Mouse (Mus musculus) lung, embryonic 16.5 days (tissue): ENCODE measurements around the gene Idnk. TPM values are rescaled to one million over a fixed set of nuclear protein-coding genes. Genes with fewer than 3 reads are reported as not detected.
A peak's percentile ranks its signal among the peaks of the same experiment; 100 is the strongest.

Experiments
- ATAC-seq: fragments of 200-750 bp; cut with Nextera tagmentation; 2 replicates; pipeline ENCODE4 v1.8.0; 2017; ENCODE audit warnings: low read depth, mild to moderate bottlenecking, moderate library complexity
- H3K27ac ChIP-seq: fragments of 300-500 bp; sonication (generic); 2 replicates; pipeline ENCODE4 v1.5.1; 2014; ENCODE audit warnings: mild to moderate bottlenecking, control low read depth, low read length
- H3K27me3 ChIP-seq: fragments of 300-500 bp; sonication (generic); 2 replicates; pipeline ENCODE4 v1.6.1; 2014; ENCODE audit warnings: low read depth, low read length, mixed read lengths; ENCODE audit not compliant: control insufficient read depth, insufficient read depth
- H3K36me3 ChIP-seq: fragments of 300-500 bp; sonication (generic); 2 replicates; pipeline ENCODE4 v1.6.1; 2014; ENCODE audit warnings: low read length; ENCODE audit not compliant: control insufficient read depth, insufficient read depth
- H3K4me1 ChIP-seq: fragments of 300-500 bp; sonication (generic); replicated peaks from 2 replicates; pipeline ENCODE4 v1.6.1; 2014; ENCODE audit warnings: low read length, mixed read lengths; ENCODE audit not compliant: control insufficient read depth, insufficient read depth
- H3K4me2 ChIP-seq: fragments of 300-500 bp; sonication (generic); 2 replicates; pipeline ENCODE4 v1.6.1; 2014; ENCODE audit warnings: low read depth, low read length, control low read depth
- H3K4me3 ChIP-seq: fragments of 300-500 bp; sonication (generic); 2 replicates; pipeline ENCODE4 v1.5.1; 2014; ENCODE audit warnings: mild to moderate bottlenecking, low read length, control low read depth
- H3K9ac ChIP-seq: fragments of 300-500 bp; sonication (generic); 2 replicates; pipeline ENCODE4 v1.6.1; 2014; ENCODE audit warnings: low read length, control low read depth
- H3K9me3 ChIP-seq: fragments of 300-500 bp; sonication (generic); 2 replicates; pipeline ENCODE4 v1.6.1; 2016; ENCODE audit warnings: low read length; ENCODE audit not compliant: control insufficient read depth
- WGBS: fragments of 180-500 bp; shearing (Covaris S2); extraction: QIAGEN DNeasy Blood & Tissue Kit; methylation state at CpG from one replicate; pipeline ENCODE4 v1.1.7; 2014; 5-methylcytosine and 5-hydroxymethylcytosine counted together
- polyA plus RNA-seq: library from polyadenylated mRNA; unstranded; fragments of >200 nt; fragmentation: Nextera tagmentation; extraction: Ambion mirVana; gene quantifications from 2 replicates; pipeline ENCODE4 v1.2.1, GENCODE M21; 2015

Idnk gene
- polyA plus RNA-seq, 1 experiment from 2014 or later, result 37.2 TPM

DNA sequence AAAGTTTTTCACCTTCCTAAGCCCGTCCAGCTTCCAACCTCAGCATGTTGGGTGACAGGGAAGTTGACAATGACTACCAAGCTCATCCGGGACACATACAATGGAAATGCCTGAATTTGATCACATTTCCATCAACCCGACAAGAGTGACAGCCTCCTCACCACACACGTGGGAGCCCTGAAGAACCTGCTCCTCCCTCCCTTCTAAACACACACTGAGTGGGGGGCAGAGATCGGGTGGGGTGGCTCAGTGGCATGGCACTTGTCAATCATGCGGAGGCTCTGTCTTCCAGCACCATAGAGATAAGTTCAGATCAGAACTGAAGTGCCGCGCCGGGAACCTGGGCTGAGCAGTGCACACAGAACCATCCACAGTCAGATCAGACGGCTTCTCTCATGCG, 7.0 kb upstream of the Idnk start:
- no peaks in the 10 kb centered on the region; the same call in 1 of the 2 replicates for H3K9me3 ChIP-seq
- H3K27me3 ChIP-seq, result no peaks in the 10 kb centered on the region
- H3K36me3 ChIP-seq, result no peaks in the 10 kb centered on the region
- no peak for ATAC-seq
- WGBS, result 72% methylated on average over 11 of the region's 11 CpGs
- peaks cover 2% of the 10 kb centered on the region; the same call in 1 of the 2 replicates for H3K4me1 ChIP-seq
- no peak overlapping the region for H3K4me2 ChIP-seq
- no peak overlapping the region for H3K27ac ChIP-seq
- H3K9ac ChIP-seq, result no peak overlapping the region
- H3K4me3 ChIP-seq, result no peak overlapping the region

GRCm38 (mm10) chr13:58156031-58156430, 1.4 kb upstream of the Idnk start:
- Histone ChIP-seq H3K36me3 (peaks cover 9% of the 10 kb centered on the region), H3K27me3 (no peaks in the 10 kb centered on the region), H3K9me3 (no peaks in the 10 kb centered on the region; the same call in 1 of the 2 replicates), H3K4me3 (no peak overlapping the region), H3K27ac (no peak overlapping the region), H3K4me1 (peaks cover 3% of the 10 kb centered on the region; the same call in 1 of the 2 replicates), H3K4me2 (no peak overlapping the region), H3K9ac (no peak overlapping the region)
- no peak for ATAC-seq
- WGBS, result 81% methylated on average over 2 of the region's 2 CpGs

DNA sequence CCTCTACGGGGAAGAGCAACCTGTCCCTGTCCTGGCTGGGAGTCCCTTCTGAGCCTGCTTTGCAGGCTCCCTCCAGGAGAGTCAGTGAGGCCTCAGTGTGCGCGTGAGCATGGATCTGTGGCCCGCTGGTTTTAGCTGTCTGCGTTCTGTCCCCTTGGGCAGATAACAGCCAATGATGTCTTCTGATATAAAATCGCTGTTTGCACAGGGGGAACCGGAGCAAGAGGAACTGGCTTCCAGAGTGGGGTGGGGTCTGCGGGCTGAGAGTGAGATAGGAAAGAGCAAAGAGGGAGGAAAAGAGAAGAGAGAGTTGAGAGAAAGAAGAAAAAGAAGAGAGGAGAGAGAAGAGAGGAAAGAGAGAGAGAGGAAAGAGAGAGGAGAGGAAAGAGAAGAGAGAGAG, 413 bp upstream of the Idnk start:
- Histone ChIP-seq H3K4me1 (peaks cover 3% of the 10 kb centered on the region; the same call in 1 of the 2 replicates), H3K9me3 (no peaks in the 10 kb centered on the region; the same call in 1 of the 2 replicates), H3K9ac (peak overlapping the region; percentile 71), H3K4me3 (peak overlapping the region; percentile 71), H3K27me3 (no peaks in the 10 kb centered on the region), H3K4me2 (peak overlapping the region; percentile 78), H3K36me3 (peaks cover 9% of the 10 kb centered on the region), H3K27ac (no peak overlapping the region)
- WGBS, result 15% methylated on average over 8 of the region's 8 CpGs
- ATAC-seq, result no peak; the same call in 1 of the 2 replicates

GRCm38 (mm10) chr13:58158099-58158912, 857 bp downstream of the Idnk start:
- peak overlapping the region; percentile 51 for H3K27ac ChIP-seq
- peak overlapping the region; percentile 78 for H3K4me2 ChIP-seq
- H3K27me3 ChIP-seq, result no peaks in the 10 kb centered on the region
- WGBS, result 5% methylated on average over 16 of the region's 16 CpGs
- peak overlapping the region; percentile 71 for H3K4me3 ChIP-seq
- peak; percentile 55; the same call in 1 of the 2 replicates for ATAC-seq
- no peaks in the 10 kb centered on the region; the same call in 1 of the 2 replicates for H3K9me3 ChIP-seq
- H3K36me3 ChIP-seq, result peaks cover 13% of the 10 kb centered on the region
- peak overlapping the region; percentile 71 for H3K9ac ChIP-seq
- H3K4me1 ChIP-seq, result peaks cover 3% of the 10 kb centered on the region; the same call in 1 of the 2 replicates

- no peaks in the 10 kb centered on the region for H3K9me3 ChIP-seq
- H3K36me3 ChIP-seq, result peaks cover 18% of the 10 kb centered on the region
- 91% methylated on average over 15 of the region's 15 CpGs for WGBS
- H3K9ac ChIP-seq, result no peak overlapping the region
- no peak overlapping the region for H3K27ac ChIP-seq
- H3K27me3 ChIP-seq, result no peaks in the 10 kb centered on the region
- ATAC-seq, result no peak
- peaks cover 3% of the 10 kb centered on the region; the same call in 1 of the 2 replicates for H3K4me1 ChIP-seq
- no peak overlapping the region for H3K4me3 ChIP-seq
- no peak overlapping the region for H3K4me2 ChIP-seq
Measured at GRCm38 (mm10) chr13:58160761-58161160, 3.3 kb downstream of the Idnk start.

DNA sequence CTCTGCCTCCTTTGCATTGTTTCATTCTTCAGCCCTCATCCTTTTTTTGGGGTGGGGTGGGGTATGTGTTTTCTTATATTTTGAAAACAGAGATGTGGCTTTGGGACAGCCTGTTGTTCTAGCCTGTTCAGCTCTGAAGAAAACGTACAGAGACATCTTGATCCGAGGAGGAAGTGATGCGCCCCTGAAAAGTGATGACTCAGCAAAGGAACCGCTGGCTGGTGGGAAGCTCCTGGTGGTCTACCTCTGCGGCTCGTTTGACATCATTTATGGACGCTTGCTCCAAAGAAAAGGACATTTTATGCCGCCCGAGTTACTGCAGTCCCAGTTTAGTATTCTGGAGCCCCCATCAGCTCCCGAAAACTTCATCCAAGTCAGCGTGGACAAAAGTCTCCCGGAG, 5.9 kb downstream of the Idnk start:
- WGBS, result 95% methylated on average over 12 of the region's 12 CpGs
- Histone ChIP-seq H3K4me3 (no peak overlapping the region), H3K27me3 (no peaks in the 10 kb centered on the region), H3K9ac (no peak overlapping the region), H3K27ac (no peak overlapping the region), H3K36me3 (peaks cover 18% of the 10 kb centered on the region), H3K9me3 (no peaks in the 10 kb centered on the region), H3K4me1 (no peaks in the 10 kb centered on the region), H3K4me2 (no peak overlapping the region)
- no peak for ATAC-seq

DNA sequence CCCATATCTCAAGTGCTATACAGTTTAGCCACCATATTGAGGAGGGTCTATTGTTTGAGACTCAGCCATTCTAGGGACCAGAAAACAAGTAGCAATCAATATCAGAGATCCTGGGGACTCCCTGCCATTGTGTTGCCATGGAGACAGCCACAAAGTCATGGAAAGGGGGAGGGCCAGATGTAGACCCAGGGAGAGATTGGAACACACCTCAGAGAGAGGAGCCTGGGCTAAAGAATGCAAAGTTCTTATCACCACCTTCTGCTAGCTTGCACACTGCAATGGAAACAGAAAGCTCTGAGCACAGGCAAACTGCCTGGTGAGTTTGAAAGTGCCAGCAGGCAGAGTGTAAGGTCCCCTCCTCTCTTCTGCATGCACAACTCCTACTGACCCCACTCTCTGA, 10.7 kb downstream of the Idnk start:
- no peak overlapping the region for H3K9ac ChIP-seq
- no peak for ATAC-seq
- no peaks in the 10 kb centered on the region for H3K4me1 ChIP-seq
- H3K4me3 ChIP-seq, result no peak overlapping the region
- H3K27me3 ChIP-seq, result no peaks in the 10 kb centered on the region
- H3K4me2 ChIP-seq, result no peak overlapping the region
- H3K27ac ChIP-seq, result no peak overlapping the region
- H3K36me3 ChIP-seq, result peaks cover 4% of the 10 kb centered on the region
- no peaks in the 10 kb centered on the region for H3K9me3 ChIP-seq

GRCm38 (mm10) chr13:58176105-58176504, 18.7 kb downstream of the Idnk start:
- WGBS, result 81% methylated on average over 3 of the region's 3 CpGs
- ATAC-seq, result no peak
- peaks cover 22% of the 10 kb centered on the region for H3K36me3 ChIP-seq

GRCm38 (mm10) chr13:58177511-58178208, 20.2 kb downstream of the Idnk start:
- no peaks in the 10 kb centered on the region for H3K4me1 ChIP-seq
- 92% methylated on average over 9 of the region's 9 CpGs for WGBS
- H3K4me2 ChIP-seq, result no peak overlapping the region
- no peaks in the 10 kb centered on the region for H3K27me3 ChIP-seq
- H3K4me3 ChIP-seq, result no peak overlapping the region
- H3K9me3 ChIP-seq, result no peaks in the 10 kb centered on the region
- H3K27ac ChIP-seq, result no peak overlapping the region
- no peak for ATAC-seq
- H3K9ac ChIP-seq, result no peak overlapping the region
- peaks cover 30% of the 10 kb centered on the region for H3K36me3 ChIP-seq

More at GRCm38 (mm10) chr13:58176105-58176504, 18.7 kb downstream of the Idnk start:
- H3K4me2 ChIP-seq, result no peak overlapping the region
- no peaks in the 10 kb centered on the region for H3K4me1 ChIP-seq
- no peaks in the 10 kb centered on the region for H3K9me3 ChIP-seq
- H3K27ac ChIP-seq, result no peak overlapping the region
- no peaks in the 10 kb centered on the region for H3K27me3 ChIP-seq
- no peak overlapping the region for H3K9ac ChIP-seq
- no peak overlapping the region for H3K4me3 ChIP-seq
